Mouse (Mus musculus): ENCODE data around the gene Gpr37l1. TPM values are rescaled to one million over a fixed set of nuclear protein-coding genes. Genes with fewer than 3 reads are reported as not detected.

Gene Gpr37l1
- total RNA-seq, 2 experiments from 2014 or later = 168 to 183 TPM

- TF ChIP-seq CTCF (IDR thresholded peaks at IDR 0.05) = no peak
- intact Hi-C loops (cut with DNase I) = loop anchor here (2.0 kb wide), 1 partner anchor 222 kb away; no protein-coding TSS in a partner anchor
- peak; percentile 87 to 89 for DNase-seq (ENCODE audit: extremely low spot score in 1 of 2, low spot score in 2 of 2)
- Histone ChIP-seq H3K4me3 (peak within 1 kb of the TSS; percentile 75), H3K27ac (peak within 1 kb of the TSS; percentile 98)
These were observed 21.2 kb downstream of the Gpr37l1 start, which contains the start of gene Arl8a for GRCm38 (mm10) chr1:135146077-135146945. Gene Arl8a (plus strand): TSS chr1:135146824.

GRCm38 (mm10) chr1:135143940-135144339 is 23.5 kb downstream of the Gpr37l1 start:
- no peak for DNase-seq (ENCODE audit: extremely low spot score in 1 of 2, low spot score in 2 of 2)
- TF ChIP-seq CTCF (IDR thresholded peaks at IDR 0.05) = no peak
- no peak overlapping the region for H3K27ac ChIP-seq
- no peak overlapping the region for H3K4me3 ChIP-seq
- intact Hi-C loops (cut with DNase I) = no loop called here

DNA sequence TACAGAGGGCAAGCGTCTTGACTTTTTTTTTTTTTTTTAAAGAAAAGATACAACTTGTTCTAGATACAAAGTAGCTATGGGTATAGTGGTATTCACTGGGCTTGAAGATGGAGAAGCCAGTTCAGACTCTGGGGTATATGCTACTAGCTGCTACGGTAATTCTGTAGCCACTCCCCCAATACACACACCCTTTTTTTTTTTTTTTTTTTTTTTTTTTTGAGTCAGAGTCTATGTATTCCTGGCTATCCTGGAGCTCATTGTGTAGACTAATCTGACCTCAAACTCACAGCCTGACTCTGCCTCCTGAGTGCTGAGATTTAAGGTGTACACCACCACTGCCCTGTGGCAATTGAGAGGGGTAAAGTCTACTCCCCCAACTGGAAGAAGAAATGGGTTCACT is 25.0 kb downstream of the Gpr37l1 start:
- H3K27ac ChIP-seq = no peak overlapping the region
- no peak overlapping the region for H3K4me3 ChIP-seq
- no peak for TF ChIP-seq CTCF (IDR thresholded peaks at IDR 0.05)
- no peak for DNase-seq (ENCODE audit: extremely low spot score in 1 of 2, low spot score in 2 of 2)
- intact Hi-C loops (cut with DNase I) = no loop called here

DNA sequence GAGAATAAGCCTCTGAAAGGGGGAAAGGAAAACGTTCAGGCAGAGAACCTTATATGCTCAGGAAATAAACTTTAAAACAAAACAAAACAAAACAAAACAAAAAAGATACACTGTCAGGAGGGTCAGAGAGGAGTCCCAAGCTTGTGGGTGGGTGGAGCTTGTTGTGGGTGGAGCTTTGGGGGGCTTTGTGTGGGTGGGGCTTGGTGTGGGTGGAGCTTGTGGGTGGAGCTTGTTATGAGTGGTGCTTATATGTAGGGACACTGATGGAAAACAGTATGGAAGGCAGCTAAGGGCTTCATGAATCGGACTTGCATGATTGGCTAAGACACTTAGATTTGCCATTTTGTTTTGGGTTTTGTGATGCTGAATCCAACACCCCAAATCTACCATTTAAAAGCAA is 27.6 kb downstream of the Gpr37l1 start:
- DNase-seq (ENCODE audit: extremely low spot score in 1 of 2, low spot score in 2 of 2) = no peak
- no peak for TF ChIP-seq CTCF (IDR thresholded peaks at IDR 0.05)
- Histone ChIP-seq H3K4me3 (no peak overlapping the region), H3K27ac (no peak overlapping the region)
- intact Hi-C loops (cut with DNase I) = no loop called here

- intact Hi-C loops (cut with DNase I) = loop anchor here (1.0 kb wide), 1 partner anchor 26 kb away; no protein-coding TSS in a partner anchor
- no peak overlapping the region for H3K27ac ChIP-seq
- DNase-seq (ENCODE audit: extremely low spot score in 1 of 2, low spot score in 2 of 2) = peak in 1 of 2 experiments; percentile 67
- no peak overlapping the region for H3K4me3 ChIP-seq
- TF ChIP-seq CTCF (IDR thresholded peaks at IDR 0.05) = peak; percentile 85
These were observed 31.0 kb downstream of the Gpr37l1 start for GRCm38 (mm10) chr1:135136500-135136899.

- intact Hi-C loops (cut with DNase I) = no loop called here
- no peak for TF ChIP-seq CTCF (IDR thresholded peaks at IDR 0.05)
- DNase-seq (ENCODE audit: extremely low spot score in 1 of 2, low spot score in 2 of 2) = no peak
- Histone ChIP-seq H3K4me3 (no peak overlapping the region), H3K27ac (no peak overlapping the region)
These were observed 32.2 kb downstream of the Gpr37l1 start for GRCm38 (mm10) chr1:135135111-135135787.

DNA sequence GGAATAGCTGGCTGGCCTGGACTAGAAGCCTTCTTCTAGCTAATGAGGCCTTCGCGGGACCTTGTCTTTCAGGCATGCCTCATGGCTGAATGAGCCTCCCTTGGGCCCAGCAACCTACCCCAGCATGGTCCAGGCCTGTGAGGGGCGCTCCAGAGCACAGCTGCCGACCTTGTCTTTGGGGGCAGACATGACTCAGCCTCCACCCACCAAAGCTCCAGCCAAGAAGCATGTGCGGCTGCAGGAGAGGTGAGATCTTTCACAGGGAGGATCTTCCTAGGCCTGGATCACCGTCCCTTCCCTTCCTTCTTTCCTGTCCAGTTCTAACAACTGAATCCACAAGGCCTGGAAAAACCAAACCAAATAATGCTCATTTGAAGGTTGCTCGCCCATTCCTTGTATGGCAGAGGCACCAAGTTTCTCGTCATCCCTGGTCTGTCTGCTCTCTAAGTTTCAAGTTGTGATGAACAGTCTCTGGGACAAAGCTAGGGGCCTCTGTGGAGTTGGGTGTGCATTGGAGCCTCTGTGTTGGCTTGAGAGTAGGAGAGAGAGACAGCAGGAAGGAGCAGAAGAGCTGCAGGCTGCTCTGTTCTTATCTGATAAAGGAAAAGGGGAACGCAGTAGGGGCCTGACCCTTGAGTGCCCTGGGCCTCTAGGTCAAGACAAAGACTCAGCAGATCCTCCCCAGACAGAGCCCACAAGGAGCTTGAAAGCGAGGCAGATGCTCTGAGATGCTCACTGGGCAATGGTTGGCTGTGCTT is 33.6 kb downstream of the Gpr37l1 start:
- Histone ChIP-seq H3K4me3 (no peak overlapping the region), H3K27ac (no peak overlapping the region)
- intact Hi-C loops (cut with DNase I) = no loop called here
- no peak for DNase-seq (ENCODE audit: extremely low spot score in 1 of 2, low spot score in 2 of 2)
- no peak for TF ChIP-seq CTCF (IDR thresholded peaks at IDR 0.05)

DNA sequence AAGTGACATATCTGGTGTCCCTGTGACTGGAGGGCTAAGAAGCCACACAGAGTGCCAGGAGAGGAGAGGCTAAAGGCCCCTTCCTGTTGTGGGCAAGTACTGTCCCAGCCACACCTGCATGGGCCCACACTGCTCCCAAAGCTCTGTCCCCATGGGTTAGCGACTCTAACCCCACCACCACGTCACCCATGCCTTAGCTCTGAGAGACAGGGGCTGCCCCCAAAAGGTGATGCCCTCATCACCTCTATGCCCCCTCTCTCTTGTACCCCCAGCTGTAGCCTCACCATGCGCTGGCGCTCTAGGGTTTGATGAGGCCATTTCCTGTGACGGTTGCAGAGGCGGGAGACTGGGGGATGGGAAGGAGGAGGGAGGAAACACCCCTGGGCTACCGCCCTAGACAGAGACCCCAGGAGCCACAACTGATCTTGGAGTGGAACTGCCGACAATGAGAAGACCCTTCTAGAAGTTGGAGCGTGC is 34.5 kb downstream of the Gpr37l1 start:
- intact Hi-C loops (cut with DNase I) = no loop called here
- TF ChIP-seq CTCF (IDR thresholded peaks at IDR 0.05) = no peak

GRCm38 (mm10) chr1:135132473-135132872 is 35.0 kb downstream of the Gpr37l1 start, which contains the start of gene Ptpn7:
Gene Ptpn7 (plus strand): TSS chr1:135132700.
- intact Hi-C loops (cut with DNase I) = no loop called here
- peak in 1 of 2 experiments; percentile 60 for DNase-seq (ENCODE audit: extremely low spot score in 1 of 2, low spot score in 2 of 2)
- peak; percentile 59 for TF ChIP-seq CTCF (IDR thresholded peaks at IDR 0.05)
- H3K27ac ChIP-seq = no peak within 1 kb of the TSS
- no peak within 1 kb of the TSS for H3K4me3 ChIP-seq

More for the DNA sequence above, 34.5 kb downstream of the Gpr37l1 start:
- no peak overlapping the region for H3K4me3 ChIP-seq
- H3K27ac ChIP-seq = no peak overlapping the region
- no peak for DNase-seq (ENCODE audit: extremely low spot score in 1 of 2, low spot score in 2 of 2)

DNA sequence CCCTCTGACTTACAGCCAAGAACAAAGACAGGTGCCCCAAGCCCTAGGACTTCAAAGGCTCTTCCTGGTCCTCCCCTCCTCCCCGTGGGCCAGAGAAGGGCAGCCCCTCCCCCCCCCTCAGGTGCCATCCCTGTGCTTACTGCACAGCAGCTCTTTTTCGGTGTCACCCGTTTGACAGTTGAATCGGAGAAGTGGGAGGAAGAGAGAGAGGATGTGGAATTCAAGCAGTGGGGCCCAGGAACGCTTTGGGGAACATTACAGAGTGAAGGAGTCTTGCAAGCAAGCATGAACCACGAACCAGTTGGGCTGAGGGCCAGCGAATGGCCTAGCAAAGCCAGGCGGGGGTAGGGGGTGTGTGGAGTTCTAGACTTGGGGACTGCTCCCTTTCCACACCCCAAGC is 35.9 kb downstream of the Gpr37l1 start:
- no peak overlapping the region for H3K27ac ChIP-seq
- no peak overlapping the region for H3K4me3 ChIP-seq
- intact Hi-C loops (cut with DNase I) = no loop called here
- no peak for TF ChIP-seq CTCF (IDR thresholded peaks at IDR 0.05)
- no peak for DNase-seq (ENCODE audit: extremely low spot score in 1 of 2, low spot score in 2 of 2)

GRCm38 (mm10) chr1:135131034-135131433 is 36.4 kb downstream of the Gpr37l1 start:
- H3K27ac ChIP-seq = no peak overlapping the region
- H3K4me3 ChIP-seq = no peak overlapping the region
- DNase-seq (ENCODE audit: extremely low spot score in 1 of 2, low spot score in 2 of 2) = no peak
- no peak for TF ChIP-seq CTCF (IDR thresholded peaks at IDR 0.05)
- intact Hi-C loops (cut with DNase I) = no loop called here
